Mouse (Mus musculus): ENCODE data around the gene Gcgr. TPM values are rescaled to one million over a fixed set of nuclear protein-coding genes. Genes with fewer than 3 reads are reported as not detected.
"Not testable (repeated sequence)": the region's sequence is repeated elsewhere in the genome, so short reads cannot be mapped to it uniquely, and the experiment has no call there.

Gcgr gene
- total RNA-seq, 2 experiments from 2014 or later = 9.6 to 15.7 TPM

DNA sequence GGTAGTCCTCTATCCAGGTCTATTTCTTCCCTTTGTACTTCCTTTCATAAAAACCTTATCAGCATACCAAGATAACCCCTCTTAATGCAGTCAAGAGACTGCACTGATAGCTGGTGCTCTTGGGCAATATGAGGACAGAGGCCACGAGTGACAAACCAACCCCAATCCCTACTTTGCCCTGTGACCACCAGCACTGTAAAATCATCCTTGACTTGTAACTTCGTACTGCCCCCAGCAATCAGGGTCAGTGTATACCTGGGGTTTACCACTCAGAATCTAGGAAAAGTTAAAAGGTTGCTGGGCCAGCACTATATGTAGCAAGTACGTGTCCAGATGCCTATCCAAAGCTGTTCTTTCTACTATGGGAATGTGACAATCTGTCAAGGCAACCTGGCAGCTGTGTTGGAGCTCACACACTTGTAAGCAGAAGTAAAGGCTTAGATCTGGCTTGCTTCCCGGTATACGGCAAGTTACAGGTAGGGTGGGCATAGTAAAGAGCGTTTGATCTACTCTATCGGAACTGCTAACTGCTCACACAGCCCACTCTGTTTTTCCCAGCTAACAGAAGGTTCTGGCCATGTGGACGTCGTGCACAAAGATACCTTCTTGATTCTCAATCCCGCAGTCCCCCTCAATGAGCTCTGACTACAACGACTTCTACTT, 41.4 kb downstream of the Gcgr start:
- DNase-seq = no peak

DNA sequence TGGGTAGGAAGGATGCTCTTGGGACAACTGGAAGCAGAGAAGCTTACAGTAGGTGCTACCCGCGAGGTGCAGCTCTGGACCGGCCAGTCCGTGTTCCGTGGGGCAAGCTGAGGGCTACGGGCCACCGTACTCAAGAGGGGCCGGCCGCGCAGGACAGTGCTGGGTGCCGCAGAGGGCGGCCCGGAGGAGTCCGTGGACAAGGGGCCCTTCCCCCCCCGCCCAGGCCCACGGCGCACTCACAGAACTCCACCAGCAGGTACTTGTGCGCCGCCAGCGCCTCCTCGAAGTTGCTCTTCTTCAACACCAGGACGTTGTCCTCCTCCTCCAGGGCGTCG, 41.9 kb downstream of the Gcgr start:
- DNase-seq = no peak

DNA sequence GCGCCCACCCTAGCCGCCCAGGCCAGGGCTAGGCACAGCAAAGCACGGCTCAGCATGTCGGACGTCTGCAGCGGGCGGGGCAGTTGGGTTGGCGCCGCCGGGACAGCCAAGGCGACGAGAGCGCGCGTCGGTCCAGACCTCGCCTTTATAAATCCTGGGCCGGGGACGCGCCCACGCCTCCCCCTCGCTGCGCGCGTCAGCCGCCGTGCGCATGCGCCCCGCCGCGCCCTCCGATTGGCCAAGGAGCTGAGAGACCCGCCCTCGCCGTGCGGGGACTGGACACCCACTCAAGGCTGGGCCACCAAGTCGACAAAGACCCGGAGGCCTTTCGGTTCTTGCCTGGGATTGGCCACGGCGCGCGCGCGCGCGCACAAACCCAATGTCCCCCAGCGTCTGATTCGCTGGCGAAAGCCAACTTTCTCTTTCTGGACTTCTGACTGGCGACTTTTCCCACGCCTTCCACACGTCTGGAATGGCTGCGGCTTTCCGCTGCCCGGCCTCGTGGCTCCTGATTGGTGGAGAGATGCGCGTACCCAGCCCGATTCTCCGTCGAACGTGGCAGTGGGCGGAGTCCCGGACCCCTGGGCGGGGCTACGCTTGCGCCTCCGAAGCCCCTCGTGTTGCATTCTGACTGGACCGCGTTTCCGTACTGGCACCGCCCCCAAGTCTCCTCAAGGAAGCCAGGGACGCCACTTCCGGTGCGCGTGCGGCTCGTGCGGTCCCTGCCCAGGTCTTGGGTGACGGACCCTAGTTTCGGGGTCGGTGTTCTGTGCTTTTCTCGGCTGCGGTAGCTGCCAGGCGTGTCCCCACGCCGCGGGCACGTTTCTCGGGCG, 42.5 kb downstream of the Gcgr start, which contains the start of gene P4hb:
Gene P4hb, minus strand, starts transcription at position 502 of the 833 bp plus-strand sequence.
- DNase-seq = peak; percentile 100

DNA sequence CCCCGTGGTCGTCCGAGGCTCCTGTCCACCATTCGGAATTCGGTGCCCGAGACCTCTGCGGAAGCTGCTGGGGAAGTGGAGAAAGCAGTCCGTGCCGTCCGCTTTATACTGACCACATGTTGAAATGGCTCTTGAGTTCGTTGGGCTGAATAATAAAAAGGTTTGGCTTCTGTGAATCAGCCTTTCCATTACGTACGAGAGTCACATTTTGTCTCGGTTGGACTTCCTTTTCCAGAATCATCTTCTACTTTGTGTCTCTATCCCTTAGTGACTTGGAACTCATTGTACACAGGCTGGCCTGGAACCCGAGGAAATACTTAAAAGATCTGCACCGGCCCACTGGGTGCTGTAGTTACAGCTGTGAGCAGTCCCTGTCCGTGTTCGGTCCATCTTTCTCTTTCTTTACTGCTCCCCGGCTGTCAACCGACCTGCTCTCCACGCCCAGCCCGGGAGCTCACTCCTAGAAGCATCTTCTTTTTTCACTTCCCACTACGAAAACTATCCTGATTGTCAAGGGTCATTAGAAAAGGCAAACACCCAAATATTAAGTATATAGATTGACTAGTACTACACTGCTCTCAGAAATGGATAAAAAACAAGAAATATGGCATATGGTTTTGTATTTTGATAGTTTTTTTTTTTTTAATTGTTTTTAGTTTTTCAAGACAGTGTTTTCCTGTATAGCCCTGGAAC, 43.2 kb downstream of the Gcgr start:
- peak; percentile 22 for DNase-seq

DNA sequence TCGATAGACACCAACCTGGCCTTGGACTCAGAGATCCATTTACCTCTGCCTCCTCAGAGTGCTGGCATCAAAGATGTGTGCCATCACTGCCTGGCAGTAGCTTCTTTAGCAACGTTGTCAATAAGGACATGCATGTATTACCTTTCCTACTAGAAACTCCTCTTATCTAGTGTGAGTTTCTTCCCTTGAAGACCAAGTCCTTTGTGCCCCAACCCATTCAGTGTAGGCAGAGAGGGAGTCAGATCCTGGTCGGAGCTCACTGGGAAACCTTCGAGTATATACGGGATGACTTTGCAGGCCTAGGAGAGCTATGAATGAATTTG, 43.7 kb downstream of the Gcgr start:
- no peak for DNase-seq

DNA sequence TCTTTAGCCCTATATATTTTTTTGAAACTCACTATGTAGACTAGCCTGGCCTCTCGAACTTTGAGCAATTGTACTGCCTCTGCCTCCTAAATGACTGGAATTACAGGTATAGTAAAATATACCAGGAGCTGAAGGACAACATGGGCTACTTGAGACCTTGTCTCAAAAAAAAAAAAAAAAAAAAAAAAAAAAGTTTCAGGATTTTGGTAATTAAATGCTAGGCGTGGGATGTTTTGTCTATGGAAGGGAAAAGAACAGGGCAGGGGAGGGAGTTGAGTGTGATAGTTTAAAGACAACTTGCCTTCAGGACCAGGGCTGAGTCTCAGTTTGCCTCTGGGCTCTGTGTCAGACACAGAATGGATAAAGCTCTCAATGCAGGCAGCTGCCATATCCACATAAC, 44.5 kb downstream of the Gcgr start:
- no peak for DNase-seq

DNA sequence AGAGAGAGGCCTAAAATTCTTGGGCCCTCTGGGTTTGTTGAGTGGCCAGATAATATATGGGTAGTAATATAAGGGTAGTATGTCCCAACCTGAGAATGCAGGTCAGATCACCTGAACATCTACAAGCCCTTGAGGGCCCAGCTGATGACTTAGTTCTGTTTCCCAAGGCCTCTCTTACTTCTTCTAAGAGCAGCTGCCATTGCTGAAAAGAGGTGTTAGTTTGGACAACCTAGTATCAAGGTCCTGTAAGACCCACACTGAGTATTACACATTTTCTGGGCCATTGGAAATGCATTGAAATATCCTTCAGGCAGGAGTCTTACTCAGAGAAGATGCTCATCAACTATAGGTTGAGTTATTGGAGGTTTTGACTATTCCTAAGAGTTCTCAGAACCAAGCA, 45.4 kb downstream of the Gcgr start:
- no peak for DNase-seq

DNA sequence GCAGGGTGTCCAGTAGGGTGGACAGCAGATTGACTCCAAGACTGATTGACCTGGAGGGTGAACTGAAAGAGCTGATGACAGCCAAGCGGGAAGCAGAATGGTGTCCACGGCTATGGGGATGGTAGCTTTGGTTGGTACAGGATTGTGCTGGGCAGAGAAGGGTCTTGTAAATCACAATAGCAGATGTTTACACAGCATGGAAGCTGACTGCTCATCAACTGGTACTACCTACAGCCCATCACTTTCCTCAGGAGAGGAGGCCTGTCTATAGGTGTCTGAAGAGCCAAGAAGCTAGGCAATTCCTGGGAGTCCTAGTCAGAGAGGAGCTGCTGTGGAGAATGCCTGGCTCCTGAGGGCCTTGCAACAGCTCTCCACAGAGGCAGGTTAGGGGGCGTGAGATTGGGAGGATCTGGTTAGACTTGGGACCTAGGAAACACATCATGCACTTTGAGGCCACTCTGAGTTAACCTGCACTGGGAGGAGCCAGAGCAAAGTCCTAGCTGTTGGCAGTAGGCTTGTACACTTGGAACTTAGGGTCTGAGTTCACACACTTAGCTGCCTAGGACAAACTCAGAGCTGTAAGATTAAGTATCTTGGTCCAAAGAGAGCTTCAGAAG, 46.0 kb downstream of the Gcgr start:
- peak; percentile 11 for DNase-seq

DNA sequence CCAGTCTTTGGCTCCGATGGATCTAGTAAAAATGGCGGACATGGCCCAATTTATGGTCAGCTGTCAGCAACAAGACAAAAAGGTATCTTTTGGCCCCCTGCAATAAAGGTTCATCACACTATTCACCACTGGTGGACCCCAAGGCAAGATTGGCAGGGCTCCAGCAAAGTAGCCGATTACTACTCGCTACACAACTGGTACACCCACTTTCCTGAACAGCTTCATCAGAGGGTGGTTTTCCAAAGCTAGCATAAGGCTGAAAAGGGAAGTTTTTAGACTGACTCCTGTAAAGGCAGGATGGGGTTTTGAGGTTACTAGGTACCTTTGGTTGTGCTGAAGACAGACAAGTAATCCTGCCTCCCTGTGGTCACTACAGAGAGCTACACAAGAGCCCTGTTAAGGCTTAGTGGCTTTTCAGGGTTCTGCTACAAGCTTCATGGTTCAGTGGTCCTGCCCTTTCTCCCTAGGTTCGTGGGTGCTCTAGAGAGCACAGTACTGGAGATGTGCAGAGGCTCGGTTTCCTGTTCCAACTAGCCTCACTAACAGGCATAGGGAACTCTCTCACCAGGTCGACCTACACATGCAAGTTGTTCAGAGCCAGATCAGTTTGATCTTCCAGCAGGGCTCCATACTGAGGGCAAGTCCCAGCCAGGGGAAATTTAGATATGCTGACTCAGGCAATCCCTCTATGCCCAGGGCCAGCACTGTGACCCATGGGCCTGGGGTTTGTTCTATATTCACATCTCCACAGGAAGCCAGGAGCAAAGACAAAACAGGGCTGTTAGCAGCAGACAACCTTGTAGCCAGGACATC, 46.9 kb downstream of the Gcgr start:
- peak; percentile 20 for DNase-seq

DNA sequence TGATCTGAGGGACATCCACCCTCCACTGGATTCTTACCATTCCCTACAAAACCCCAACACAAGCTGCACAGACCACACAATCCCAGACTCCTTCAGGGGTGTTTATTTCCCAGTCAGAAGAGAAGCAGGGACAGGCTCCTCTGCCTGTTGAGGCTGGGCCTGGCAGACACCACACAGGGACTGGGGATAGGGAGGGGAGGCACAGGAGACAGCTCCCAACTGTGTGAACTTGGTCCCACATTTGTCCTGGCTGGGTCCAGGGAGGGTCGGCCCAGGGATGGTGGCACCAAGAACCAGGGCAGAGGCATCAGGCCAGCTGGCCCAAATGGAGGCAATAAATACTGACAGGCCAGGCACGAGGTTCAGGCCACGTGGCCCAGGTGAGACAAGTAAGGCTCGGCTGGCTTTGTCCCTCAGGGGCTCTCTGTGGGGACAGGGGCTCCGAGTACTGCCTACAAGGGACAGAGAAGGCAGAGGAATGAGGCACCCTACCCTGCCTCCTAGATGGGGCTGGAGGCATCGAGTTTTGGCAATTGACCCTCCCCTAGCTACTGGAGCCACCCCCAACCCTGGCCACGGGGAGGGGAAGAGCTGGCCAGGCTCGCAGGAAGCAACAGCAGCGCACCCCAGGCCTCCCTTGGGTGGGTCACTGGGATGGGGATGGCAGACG, 47.7 kb downstream of the Gcgr start:
- peak; percentile 22 for DNase-seq

DNA sequence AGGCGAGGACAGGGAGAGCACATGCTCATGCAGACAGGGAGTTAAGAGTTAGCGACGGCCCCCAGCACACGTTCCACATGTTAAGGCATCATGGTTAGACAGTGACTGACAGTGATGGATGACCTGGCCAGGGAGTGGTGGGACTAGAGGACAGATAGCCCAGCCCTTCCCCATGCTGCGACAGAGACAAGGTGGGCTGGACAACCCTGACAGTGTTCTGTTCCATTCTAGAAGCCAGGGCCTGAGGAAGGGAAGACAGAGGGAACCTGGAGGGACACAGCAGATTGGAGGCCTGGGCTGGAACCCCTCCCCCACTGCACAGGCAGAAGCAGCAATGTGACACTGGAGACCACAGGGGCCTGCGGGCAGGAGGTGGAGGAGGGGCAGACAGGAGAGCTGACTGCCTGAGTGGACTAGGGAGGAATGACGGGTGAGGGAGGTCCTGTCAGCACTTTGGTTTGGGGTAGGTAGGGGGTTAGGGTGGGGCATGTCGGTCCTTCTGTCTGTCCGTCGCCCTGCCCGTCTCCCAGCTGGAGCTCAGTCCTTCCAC, 48.3 kb downstream of the Gcgr start:
- peak; percentile 12 for DNase-seq

DNA sequence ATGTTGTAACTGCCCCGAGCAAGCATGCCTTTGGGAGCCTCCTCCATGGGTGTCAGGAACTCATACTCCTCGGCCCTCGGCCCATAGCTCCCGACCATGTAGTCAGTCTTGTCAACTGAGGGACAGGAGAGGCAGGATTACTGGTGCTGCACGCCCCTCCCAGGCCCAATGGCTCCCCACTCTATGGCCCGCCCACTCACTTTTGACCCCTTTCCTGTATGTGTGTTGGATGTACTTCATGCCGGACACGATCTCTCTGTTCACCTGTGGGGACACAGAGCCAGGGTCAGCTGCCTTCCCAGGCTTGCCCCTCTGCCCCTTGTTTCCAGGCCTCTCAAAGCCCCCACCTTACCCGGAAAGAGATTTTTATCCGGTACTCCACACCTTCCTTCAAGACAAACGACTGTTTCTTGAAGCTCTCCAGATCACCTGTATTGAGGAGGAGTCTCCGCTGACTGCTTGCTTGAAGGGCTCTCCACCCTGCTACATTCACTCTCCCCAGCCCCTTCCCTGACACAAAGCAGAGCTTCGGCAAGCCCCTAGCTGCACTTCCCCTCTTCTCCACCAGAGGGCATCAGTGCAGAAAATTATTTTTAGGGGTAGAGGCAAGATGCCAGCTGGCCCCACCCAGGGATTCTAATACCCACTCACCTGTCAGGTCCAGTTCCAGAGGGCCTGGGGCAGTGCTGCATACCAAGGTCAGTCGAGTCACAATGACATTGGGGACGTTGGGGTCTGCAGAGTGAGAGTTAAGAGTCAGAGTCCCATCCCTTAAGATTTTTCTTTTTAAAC, 49.0 kb downstream of the Gcgr start:
- DNase-seq = peak; percentile 82

DNA sequence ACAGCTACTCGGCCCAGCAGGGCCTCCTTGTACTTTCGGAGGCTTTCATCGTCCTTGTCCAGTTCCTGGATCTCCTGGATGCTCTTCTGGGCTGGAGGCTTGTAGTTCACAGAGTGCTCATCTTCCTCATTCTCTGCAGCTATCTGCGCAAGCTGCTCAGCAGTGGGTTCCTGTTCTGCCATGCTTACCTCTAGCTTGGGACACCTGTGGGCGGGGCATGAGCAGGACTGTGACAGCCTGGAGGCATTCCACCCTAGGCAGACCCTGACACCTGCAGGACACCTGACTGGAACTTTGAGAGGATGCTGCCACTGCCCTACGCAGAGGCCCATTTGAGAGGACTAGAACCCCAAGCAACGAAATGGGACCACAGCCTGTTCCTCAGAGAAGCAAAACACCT, 49.7 kb downstream of the Gcgr start:
- peak; percentile 19 for DNase-seq

DNA sequence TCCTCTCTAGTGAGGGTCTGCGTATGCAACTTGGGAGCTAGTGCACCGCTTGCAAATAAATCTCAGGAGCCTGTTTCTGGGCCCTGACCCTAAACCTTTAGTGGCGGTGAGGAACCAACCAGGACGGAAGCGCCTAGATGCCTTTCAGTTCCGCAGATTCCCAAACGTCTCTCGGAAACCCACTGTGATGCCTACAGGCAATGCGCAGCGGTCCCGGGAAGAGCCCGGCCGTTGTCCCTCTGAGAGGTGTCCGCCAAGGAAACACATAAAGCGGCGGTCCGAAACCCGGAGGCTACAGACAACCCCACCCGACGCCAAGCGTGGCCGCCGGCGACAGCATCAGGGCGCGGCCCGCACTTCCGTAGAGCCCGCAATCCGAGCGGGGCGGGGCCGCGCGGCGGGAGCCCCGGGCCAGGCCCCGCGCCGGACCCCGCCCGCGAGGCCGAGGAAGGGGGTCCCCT, 50.4 kb downstream of the Gcgr start:
- DNase-seq = peak; percentile 52

DNA sequence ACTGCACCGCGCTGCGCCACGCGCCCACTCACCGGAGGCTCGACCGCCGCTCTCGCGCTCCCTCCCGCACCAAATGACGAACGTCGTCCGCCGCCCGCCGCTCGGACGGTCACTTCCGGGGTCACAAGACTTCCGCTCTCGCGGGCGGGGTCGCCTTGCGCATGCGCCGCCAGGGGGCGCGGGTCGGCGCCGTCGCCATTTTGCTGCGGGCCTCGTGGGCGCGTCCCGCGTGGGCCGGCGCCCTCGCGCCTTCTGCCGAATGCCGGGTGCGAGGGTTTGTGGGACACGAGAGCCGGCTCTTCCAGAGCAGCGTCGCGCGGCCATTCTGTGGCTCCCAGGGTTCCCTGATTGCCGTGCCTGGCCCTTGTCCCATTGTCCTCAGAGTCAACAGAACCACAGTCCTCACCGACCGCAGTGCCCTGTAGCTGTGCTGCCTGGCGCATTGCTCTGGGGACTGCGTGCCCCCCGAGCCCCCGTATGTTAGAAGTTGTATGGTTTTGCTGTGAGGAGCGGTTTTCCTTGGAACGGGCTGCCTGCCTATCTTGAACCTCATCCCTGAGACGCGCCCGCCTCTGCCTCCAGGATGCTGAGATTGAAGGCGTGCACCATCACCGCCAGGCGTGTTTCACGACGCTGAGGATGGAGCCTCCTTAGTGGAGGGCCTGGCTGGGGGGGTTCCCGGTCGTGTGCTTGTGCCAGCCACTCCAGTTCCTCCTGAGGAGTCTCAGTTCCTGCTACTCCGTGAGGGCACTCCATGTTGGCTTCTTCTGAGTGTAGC, 51.2 kb downstream of the Gcgr start, which contains the start of gene Arhgdia:
Gene Arhgdia, minus strand, starts transcription at position 135 of the 778 bp plus-strand sequence.
- DNase-seq = peak; percentile 93

DNA sequence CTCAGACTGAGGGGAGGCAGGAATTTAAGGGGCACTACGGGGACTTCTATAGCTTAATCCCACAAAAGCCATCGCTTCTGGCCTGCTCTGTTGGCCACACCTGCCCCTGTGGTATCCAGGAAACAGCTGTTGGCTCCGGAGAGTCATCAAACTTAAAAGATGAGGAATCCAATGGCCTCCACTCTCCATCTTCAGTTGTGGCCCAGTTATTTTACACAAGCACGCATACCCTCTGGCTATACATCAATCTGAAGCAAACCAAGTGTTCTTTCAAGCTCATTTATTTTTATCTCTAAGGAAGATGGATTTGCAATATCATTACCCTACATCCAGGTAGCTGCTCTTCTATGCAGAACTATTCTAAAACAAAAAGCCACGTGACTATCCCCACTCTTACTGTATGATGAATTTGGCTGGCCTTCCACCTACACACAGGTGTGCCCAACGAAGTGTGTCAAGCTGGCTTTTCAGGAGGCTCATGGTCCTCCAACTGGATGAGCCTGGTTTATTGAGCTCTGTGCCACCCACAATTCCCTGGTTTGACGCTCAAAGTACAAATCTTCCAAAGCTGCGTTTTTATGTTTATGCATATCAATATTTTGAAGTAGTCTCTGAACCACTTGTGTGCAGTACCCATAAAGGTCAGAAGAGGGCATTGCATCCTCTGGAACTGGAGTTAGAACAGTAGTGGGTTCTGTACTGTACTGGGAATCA, 51.9 kb downstream of the Gcgr start:
- peak; percentile 49 for DNase-seq

DNA sequence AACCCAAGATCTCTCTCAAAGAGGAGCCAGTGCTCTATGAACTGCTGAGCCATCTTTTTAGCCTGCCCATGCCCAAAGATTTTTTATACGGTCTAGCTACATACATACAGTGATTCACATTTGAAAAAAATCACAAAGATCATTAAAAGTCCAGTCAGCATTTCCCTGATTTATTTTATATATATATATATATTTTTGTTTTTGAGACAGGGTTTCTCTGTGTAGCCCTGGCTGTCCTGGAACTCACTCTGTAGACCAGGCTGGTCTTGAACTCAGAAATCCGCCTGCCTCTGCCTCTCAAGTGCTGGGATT, 52.4 kb downstream of the Gcgr start:
- DNase-seq = not testable (repeated sequence)

DNA sequence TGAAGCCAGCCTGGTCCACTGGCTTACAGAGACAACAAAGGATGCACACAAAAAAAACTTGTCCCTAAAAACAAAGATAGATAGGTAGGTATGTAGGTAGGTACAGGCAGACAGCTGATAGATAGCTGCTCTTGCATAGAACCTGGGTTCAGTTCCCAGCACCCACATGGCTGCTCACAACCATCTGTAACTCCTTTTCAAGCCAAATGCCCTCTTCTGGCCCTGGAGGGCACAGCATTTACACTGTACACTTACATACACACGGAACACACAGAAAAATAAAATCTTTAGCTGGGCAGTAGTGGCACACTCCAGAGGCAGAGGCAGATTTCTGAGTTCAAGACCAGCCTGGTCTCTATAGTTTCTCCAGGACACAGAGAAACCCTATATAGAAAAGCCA, 53.4 kb downstream of the Gcgr start:
- DNase-seq = no peak

DNA sequence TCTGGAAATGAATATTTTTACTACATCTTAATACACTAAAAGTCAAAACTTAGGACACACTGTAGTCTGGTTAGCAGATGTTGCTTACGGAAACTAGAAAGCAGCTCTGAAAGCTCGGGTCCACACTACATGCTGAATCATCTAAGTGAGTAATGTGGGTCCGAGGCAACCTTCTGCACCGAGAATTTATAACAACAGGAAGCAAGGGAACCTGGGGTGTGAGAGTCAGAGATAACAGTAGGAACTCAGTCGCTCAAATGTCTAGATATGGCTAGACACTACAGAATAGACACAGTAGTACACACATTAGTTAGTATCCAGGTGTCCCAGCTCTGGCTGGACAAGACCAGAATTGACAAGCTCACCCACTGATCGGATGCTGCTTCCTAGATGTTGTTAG, 58.0 kb downstream of the Gcgr start:
- no peak for DNase-seq
